Mouse (Mus musculus): ENCODE data around the gene Pgpep1l.

- no peak for TF ChIP-seq CTCF (IDR thresholded peaks at IDR 0.05; ENCODE audit: extremely low read depth, insufficient read length, insufficient replicate concordance, low read depth, low read length)
- no peak for TF ChIP-seq POLR2A (IDR thresholded peaks at IDR 0.05; ENCODE audit: low read depth, low read length)
Measured at GRCm38 (mm10) chr7:68210417-68210816, 53.6 kb downstream of the Pgpep1l start.

All from small intestine, adult 2 months (tissue).